Mouse (Mus musculus) brown adipose tissue, adult 24 weeks (tissue): ENCODE measurements around the gene Pold4. TPM values are rescaled to one million over a fixed set of nuclear protein-coding genes. Genes with fewer than 3 reads are reported as not detected.

Experiments used
- H3K27ac ChIP-seq: fragments of 200-500 bp; replicated peaks from 2 replicates; pipeline ENCODE4 v1.5.1; 2012; ENCODE audit warnings: low read depth, mild to moderate bottlenecking, low read length
- H3K4me1 ChIP-seq: fragments of 200-500 bp; 2 replicates; pipeline ENCODE4 v1.6.1; 2012; ENCODE audit warnings: low read length, mixed read lengths; ENCODE audit not compliant: control insufficient read depth, insufficient read depth, insufficient read length
- H3K4me3 ChIP-seq: fragments of 200-500 bp; 2 replicates; pipeline ENCODE4 v1.5.1; 2012; ENCODE audit warnings: low read depth, mild to moderate bottlenecking, low read length, moderate library complexity; ENCODE audit not compliant: insufficient read depth
- polyA plus RNA-seq: library from polyadenylated mRNA; stranded (reverse); fragments of >200 nt; gene quantifications from 2 replicates; pipeline ENCODE4 v1.2.4, GENCODE M21; 2012; ENCODE audit not compliant: missing spikeins, insufficient read depth, insufficient read length

Pold4 gene
- polyA plus RNA-seq, 1 experiment, result 81.4 TPM

- no peak overlapping the region for H3K4me3 ChIP-seq
- peaks cover 24% of the 10 kb centered on the region for H3K4me1 ChIP-seq
- no peak overlapping the region for H3K27ac ChIP-seq
Measured at GRCm38 (mm10) chr19:4196548-4196947, 35.2 kb upstream of the Pold4 start.

GRCm38 (mm10) chr19:4197180-4197579 is 34.5 kb upstream of the Pold4 start:
- Histone ChIP-seq H3K27ac (no peak overlapping the region), H3K4me1 (peaks cover 24% of the 10 kb centered on the region), H3K4me3 (no peak overlapping the region)

GRCm38 (mm10) chr19:4201291-4201909 is 30.3 kb upstream of the Pold4 start, which contains the start of gene Rad9a:
TSS of gene Rad9a (minus strand) at chr19:4201662.
- Histone ChIP-seq H3K27ac (peak within 1 kb of the TSS; percentile 58), H3K4me1 (peaks cover 10% of the 10 kb centered on the region), H3K4me3 (peak within 1 kb of the TSS; percentile 70)

DNA sequence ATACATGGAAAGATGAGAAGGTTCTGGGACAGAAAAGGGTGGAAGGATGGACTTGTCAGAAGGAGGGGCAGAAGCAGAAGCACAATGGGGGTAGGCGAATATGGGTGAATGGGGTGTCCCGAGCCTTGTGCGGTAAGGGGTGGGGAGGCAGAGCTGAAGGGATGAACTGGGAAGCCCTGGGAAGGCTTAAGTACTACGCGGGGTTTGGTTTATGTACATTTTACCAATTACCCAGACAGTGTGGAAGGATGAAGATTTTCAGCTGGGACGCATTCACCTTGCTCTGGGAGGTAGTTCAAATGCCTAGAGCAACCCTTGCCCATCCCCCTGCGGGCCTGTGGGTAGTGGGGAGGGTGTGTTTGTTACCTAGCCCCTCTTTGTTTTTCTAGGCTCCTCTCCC is 29.6 kb upstream of the Pold4 start:
- no peak overlapping the region for H3K27ac ChIP-seq
- peaks cover 7% of the 10 kb centered on the region; the same call in 1 of the 2 replicates for H3K4me1 ChIP-seq
- peak overlapping the region; percentile 70 for H3K4me3 ChIP-seq

- Histone ChIP-seq H3K4me3 (no peak overlapping the region), H3K27ac (no peak overlapping the region), H3K4me1 (peaks cover 7% of the 10 kb centered on the region; the same call in 1 of the 2 replicates)
Measured at GRCm38 (mm10) chr19:4203148-4203547, 28.6 kb upstream of the Pold4 start.

DNA sequence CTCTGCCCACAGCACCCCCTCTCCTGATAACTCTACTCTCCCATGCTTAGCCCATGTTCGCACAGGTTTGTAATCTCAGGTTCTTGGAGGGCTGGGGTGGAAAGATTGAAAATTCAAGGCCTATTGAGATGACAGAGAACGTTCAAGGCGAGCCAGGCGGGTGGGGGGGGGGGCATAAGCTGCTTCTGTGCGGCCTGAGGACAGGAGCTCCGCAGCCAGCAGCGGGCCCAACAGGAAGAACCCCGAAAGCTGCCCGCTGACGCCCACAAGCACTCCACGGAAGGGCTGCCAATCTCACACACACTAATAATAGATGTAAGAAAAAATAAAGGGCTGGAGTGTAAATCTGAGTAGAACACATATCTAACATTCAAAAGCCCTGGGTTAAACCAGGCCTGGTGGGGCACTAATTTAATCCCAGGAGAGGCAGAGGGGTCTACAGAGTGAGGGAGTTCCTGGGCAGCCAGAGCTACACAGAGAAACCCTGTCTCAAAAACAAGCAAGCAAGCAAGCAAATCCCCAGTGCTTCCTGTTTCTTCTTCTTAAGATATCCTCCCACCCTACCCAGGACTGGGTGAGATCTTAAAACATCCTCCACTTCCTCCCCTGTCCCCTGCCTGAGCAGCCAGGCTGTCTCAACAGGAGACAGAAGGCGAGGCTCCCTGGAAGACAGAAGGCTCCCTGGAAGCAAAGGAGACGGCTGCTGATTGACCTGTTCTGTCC is 27.9 kb upstream of the Pold4 start:
- H3K4me3 ChIP-seq, result no peak overlapping the region
- peaks cover 7% of the 10 kb centered on the region; the same call in 1 of the 2 replicates for H3K4me1 ChIP-seq
- H3K27ac ChIP-seq, result no peak overlapping the region

DNA sequence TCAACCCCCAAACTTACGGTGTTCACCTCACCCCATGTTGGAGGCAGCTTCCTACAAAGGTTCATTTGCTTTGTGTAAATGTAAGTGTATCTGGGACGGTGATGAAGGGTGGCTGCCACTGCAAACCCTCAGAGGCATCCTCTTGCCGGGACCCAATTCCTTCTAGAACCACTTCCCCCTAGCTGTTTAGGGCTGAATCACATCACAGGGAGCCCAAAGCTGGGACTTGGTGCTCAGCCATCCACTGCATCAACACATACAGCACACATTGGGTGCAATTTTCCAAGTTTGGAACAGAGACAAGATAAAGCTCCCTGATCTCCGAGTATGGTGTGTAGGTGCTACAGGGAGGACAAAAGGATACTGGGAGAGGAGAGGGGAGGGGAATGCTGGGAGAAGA is 26.8 kb upstream of the Pold4 start:
- Histone ChIP-seq H3K27ac (no peak overlapping the region), H3K4me1 (peaks cover 7% of the 10 kb centered on the region; the same call in 1 of the 2 replicates), H3K4me3 (no peak overlapping the region)

DNA sequence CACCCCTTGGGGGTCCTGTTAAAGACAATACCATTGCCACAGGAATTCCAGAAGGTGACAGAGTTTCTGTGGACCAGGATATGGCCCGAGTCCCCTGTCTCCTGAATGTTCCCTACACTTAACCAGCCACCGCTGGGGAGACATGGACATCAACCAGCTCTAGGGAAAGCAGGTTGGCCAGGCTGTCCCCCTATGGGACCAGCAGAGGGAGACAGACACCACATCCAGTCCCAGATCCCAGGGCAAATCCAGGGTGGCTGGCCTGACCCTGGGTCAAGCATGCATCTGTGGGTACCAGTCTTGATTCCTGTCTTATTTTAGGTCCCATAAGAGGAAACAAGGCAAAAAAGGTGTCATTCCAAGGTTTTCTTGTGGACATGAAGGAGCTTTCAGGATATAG is 24.7 kb upstream of the Pold4 start:
- no peaks in the 10 kb centered on the region for H3K4me1 ChIP-seq
- no peak overlapping the region for H3K27ac ChIP-seq
- no peak overlapping the region for H3K4me3 ChIP-seq

GRCm38 (mm10) chr19:4208563-4208962 is 23.1 kb upstream of the Pold4 start:
- Histone ChIP-seq H3K27ac (no peak overlapping the region), H3K4me1 (no peaks in the 10 kb centered on the region), H3K4me3 (no peak overlapping the region)

DNA sequence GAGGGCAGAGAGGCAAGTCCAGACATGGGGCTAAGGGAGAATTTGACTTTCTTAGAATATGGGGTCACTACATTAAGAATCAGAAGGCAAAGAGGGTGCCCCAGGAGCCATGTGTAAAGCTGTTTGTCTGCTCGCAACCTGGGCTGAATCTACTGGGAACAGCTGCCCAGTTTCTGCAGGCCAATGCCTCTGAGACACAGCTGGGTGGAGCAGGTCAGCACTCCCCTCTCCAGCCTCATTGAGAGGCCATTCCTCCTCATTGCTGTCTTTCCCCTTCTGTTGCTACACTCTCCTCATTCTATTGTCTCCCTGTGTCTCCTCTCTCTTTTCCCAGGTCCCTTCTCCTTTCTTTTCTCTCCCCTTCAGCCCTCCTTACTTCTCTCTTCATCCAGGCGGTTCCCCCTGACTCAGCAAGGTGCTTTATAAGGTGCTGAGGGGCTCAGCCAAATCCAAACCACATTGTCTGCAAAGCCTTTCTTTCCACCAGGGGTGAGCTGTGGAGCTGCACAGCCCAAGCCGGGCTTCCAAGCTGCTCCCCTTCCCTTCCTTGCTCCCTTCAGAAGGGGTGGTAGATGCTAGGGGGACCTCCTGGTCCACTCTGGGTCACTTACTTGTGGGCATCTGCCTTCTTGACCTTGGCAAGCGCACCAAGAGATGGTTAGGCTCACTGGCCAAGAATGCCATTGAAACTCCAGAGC is 19.7 kb upstream of the Pold4 start:
- H3K4me1 ChIP-seq, result no peaks in the 10 kb centered on the region
- H3K27ac ChIP-seq, result no peak overlapping the region
- no peak overlapping the region for H3K4me3 ChIP-seq

- H3K4me1 ChIP-seq, result no peaks in the 10 kb centered on the region
- H3K27ac ChIP-seq, result no peak overlapping the region
- peak overlapping the region; percentile 85 for H3K4me3 ChIP-seq
Measured at GRCm38 (mm10) chr19:4213524-4213974, 18.1 kb upstream of the Pold4 start.

GRCm38 (mm10) chr19:4214071-4214770 is 17.5 kb upstream of the Pold4 start, which contains the start of the genes Clcf1 and AC109138.7:
TSS of gene Clcf1 (plus strand) at chr19:4214238.
TSS of gene AC109138.7 (plus strand) at chr19:4214357.
- no peaks in the 10 kb centered on the region for H3K4me1 ChIP-seq
- H3K27ac ChIP-seq, result no peak within 1 kb of the TSS
- H3K4me3 ChIP-seq, result peak within 1 kb of the TSS; percentile 85

- no peak overlapping the region for H3K27ac ChIP-seq
- peak overlapping the region; percentile 85 for H3K4me3 ChIP-seq
- no peaks in the 10 kb centered on the region for H3K4me1 ChIP-seq
Measured at GRCm38 (mm10) chr19:4214771-4215450, 16.8 kb upstream of the Pold4 start.

GRCm38 (mm10) chr19:4215451-4215840 is 16.3 kb upstream of the Pold4 start:
- Histone ChIP-seq H3K4me3 (peak overlapping the region; percentile 55), H3K27ac (no peak overlapping the region), H3K4me1 (no peaks in the 10 kb centered on the region)
